Mouse (Mus musculus) C2C12 (cell line): ENCODE measurements around the gene Kcnj16.

ENCODE experiments used
- CEBPB ChIP-seq: IDR thresholded peaks from one replicate; pipeline ENCODE4 v1.6.1; 2011; ENCODE audit warnings: low read depth, mild to moderate bottlenecking, control low read depth, moderate library complexity
- CTCF ChIP-seq: IDR thresholded peaks from one replicate; pipeline ENCODE4 v1.5.1; 2011; ENCODE audit not compliant: control insufficient read depth, insufficient read depth, insufficient read length
- FOSL1 ChIP-seq: IDR thresholded peaks from one replicate; pipeline ENCODE4 v1.8.0; 2011; ENCODE audit warnings: mild to moderate bottlenecking, low read length; ENCODE audit not compliant: poor library complexity, insufficient read depth, severe bottlenecking
- MAX ChIP-seq: IDR thresholded peaks from one replicate; pipeline ENCODE4 v1.6.1; 2011; ENCODE audit warnings: mild to moderate bottlenecking, control low read depth
- MYOD1 ChIP-seq: IDR thresholded peaks from one replicate; pipeline ENCODE4 v1.6.1; 2011; ENCODE audit warnings: low read depth; ENCODE audit not compliant: control insufficient read depth, insufficient read length
- USF1 ChIP-seq: IDR thresholded peaks from one replicate; pipeline ENCODE4 v1.6.1; 2011; ENCODE audit warnings: low read depth, mild to moderate bottlenecking, control low read depth, moderate library complexity

DNA sequence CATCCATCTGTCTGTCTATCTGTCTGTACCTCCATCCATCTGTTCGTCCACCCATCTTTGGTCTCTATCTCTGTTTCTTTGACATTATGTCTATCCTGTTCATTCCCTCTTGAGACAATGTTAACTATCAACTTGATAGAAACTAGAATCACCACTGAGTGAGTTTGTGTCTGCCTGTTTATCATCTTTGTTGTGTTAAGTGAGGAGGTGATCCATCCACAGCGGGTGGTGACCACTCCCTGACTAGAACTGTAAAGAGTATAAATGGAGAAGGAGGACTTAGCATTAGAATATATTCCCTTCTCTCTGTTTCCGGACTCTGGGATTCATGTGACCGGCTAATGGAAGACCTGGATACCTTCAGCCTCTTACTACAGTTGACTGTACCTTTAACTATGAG lies 75.5 kb downstream of the Kcnj16 start:
- TF ChIP-seq CTCF (no peak), MYOD1 (no peak), CEBPB (no peak), FOSL1 (no peak), MAX (no peak), USF1 (no peak)
